Mouse (Mus musculus): ENCODE measurements around the gene Bend6. TPM values are rescaled to one million over a fixed set of nuclear protein-coding genes. Genes with fewer than 3 reads are reported as not detected.

Bend6 gene
- 0.08 TPM in 1 of 2 replicates, not detected in the other for total RNA-seq (2012; rRNA removed)
- polyA plus RNA-seq (2012; ENCODE audit: insufficient read depth in 1 of 2, insufficient read length in 2 of 2, low read depth in 1 of 2, low replicate concordance in 2 of 2, missing spikeins in 1 of 2), result under 1 TPM in 1 of 2 experiments, not detected in 1; 0.04 TPM

DNA sequence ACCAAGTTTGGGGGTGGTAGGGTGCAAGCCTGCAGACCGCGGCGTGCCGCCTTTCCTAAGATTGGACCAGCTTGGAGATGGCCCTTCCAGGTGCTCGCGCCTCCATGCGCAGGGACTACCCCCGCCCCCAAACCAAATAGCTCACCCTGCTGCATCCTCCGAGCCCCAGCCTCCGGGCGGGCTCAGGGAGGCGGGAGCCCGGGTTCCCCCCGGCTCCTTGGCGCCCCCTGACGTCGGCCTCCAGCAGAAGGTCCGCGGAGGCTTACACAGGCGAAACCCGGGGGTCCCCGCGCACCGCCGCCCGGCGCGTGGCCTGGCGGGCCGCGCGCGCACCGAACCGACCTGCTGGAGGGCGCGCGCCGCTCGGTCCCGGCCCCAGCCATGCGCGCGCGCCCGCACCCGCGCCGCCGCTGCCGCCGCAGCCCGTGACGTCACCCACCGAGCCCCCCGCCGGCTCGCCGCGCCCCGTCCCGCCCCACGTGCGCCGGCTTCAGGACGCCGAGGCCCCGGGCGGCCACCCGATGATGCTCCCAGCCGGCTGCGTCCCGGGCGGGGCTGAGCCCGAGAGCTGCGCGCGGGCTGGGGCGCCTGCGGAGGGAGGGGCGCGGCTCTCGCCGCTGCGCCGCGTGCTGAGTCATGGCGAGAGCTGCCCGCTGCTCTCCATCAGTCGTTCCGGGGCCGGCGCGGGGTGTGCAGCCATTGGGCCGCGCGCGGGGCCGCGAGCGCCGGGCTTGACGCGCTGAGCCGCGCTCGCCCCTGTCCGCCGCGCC lies at the start of gene Bend6:
TSS of gene Bend6 (minus strand) at position 396 of the 770 bp plus-strand sequence.
- no peak for DNase-seq (ENCODE audit: low read depth, low spot score)
- no peak within 1 kb of the TSS for H3K27ac ChIP-seq (ENCODE audit: control insufficient read depth, low read depth, low read length)
- no peaks in the 10 kb centered on the region for H3K9me3 ChIP-seq (replicated peaks; ENCODE audit: insufficient read depth, low read length)
- no peaks in the 10 kb centered on the region for H3K36me3 ChIP-seq (ENCODE audit: control insufficient read depth in 1 of 2, insufficient read depth in 2 of 2, low read length in 2 of 2)
- H3K79me2 ChIP-seq (ENCODE audit: control insufficient read depth, insufficient read depth, low read length, poor library complexity), result no peaks in the 10 kb centered on the region
- no peak for TF ChIP-seq ZC3H11A (IDR thresholded peaks at IDR 0.05; ENCODE audit: low read depth, low read length)
- TF ChIP-seq USF1 (IDR thresholded peaks at IDR 0.05; ENCODE audit: low read depth, low read length), result no peak
- no peak for TF ChIP-seq EP300 (IDR thresholded peaks at IDR 0.05; ENCODE audit: low read depth in 1 of 2, low read length in 2 of 2)
- no peak for TF ChIP-seq ZKSCAN1 (IDR thresholded peaks at IDR 0.05; ENCODE audit: low read depth, low read length)
- H3K4me3 ChIP-seq (ENCODE audit: control insufficient read depth in 1 of 2, insufficient read depth in 1 of 2, low read depth in 2 of 2, low read length in 2 of 2), result no peak within 1 kb of the TSS
- no peaks in the 10 kb centered on the region for H3K27me3 ChIP-seq (ENCODE audit: control insufficient read depth in 1 of 2, insufficient read depth in 2 of 2, low read length in 2 of 2)
- H3K4me1 ChIP-seq (ENCODE audit: control insufficient read depth in 1 of 2, insufficient read depth in 2 of 2, low read length in 2 of 2), result no peaks in the 10 kb centered on the region
- H3K9ac ChIP-seq (ENCODE audit: control insufficient read depth, low read depth, low read length, poor library complexity, severe bottlenecking), result no peak within 1 kb of the TSS

DNA sequence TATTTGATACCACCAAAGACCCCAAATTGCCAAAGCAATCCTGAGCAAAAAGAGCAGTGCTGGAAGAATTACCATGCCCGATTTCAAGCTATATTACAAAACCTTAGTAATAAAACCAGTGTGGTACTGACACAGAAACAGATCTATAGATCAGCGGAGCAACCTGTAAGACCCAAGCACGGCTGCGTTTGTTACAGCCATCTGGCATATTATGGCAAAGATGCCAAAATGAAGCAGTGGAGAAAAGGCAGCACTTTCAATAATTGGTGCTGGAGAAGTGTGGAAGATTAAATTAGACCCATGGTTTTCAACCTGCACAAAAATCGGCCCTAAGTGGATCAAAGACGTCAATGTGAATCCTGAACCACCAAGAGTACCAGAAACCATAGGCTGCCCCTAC lies 48.0 kb upstream of the Bend6 start:
- Histone ChIP-seq H3K27ac (ENCODE audit: control insufficient read depth, low read depth, low read length) (no peak overlapping the region), H3K9ac (ENCODE audit: control insufficient read depth, low read depth, low read length, poor library complexity, severe bottlenecking) (no peak overlapping the region), H3K79me2 (ENCODE audit: control insufficient read depth, insufficient read depth, low read length, poor library complexity) (no peaks in the 10 kb centered on the region), H3K4me1 (ENCODE audit: control insufficient read depth in 1 of 2, insufficient read depth in 2 of 2, low read length in 2 of 2) (no peaks in the 10 kb centered on the region), H3K4me3 (ENCODE audit: control insufficient read depth in 1 of 2, insufficient read depth in 1 of 2, low read depth in 2 of 2, low read length in 2 of 2) (no peak overlapping the region), H3K36me3 (ENCODE audit: control insufficient read depth in 1 of 2, insufficient read depth in 2 of 2, low read length in 2 of 2) (no peaks in the 10 kb centered on the region), H3K9me3 (replicated peaks; ENCODE audit: insufficient read depth, low read length) (no peaks in the 10 kb centered on the region), H3K27me3 (ENCODE audit: control insufficient read depth in 1 of 2, insufficient read depth in 2 of 2, low read length in 2 of 2) (no peaks in the 10 kb centered on the region)
- TF ChIP-seq MXI1 (IDR thresholded peaks at IDR 0.05; ENCODE audit: low read depth, low read length), result no peak
- no peak for TF ChIP-seq MAZ (IDR thresholded peaks at IDR 0.05; ENCODE audit: low read depth, low read length)
- TF ChIP-seq NELFE (IDR thresholded peaks at IDR 0.05; ENCODE audit: low read depth, low read length), result no peak
- no peak for TF ChIP-seq MAX (IDR thresholded peaks at IDR 0.05; ENCODE audit: low read length)
- TF ChIP-seq SMC3 (IDR thresholded peaks at IDR 0.05; ENCODE audit: low read depth, low read length), result no peak
- no peak for TF ChIP-seq E2F4 (IDR thresholded peaks at IDR 0.05; ENCODE audit: borderline replicate concordance, low read depth, low read length)
- no peak for TF ChIP-seq CHD1 (IDR thresholded peaks at IDR 0.05; ENCODE audit: low read depth, low read length)
- no peak for TF ChIP-seq POLR2AphosphoS2 (IDR thresholded peaks at IDR 0.05; ENCODE audit: low read length)
- no peak for TF ChIP-seq TBP (IDR thresholded peaks at IDR 0.05; ENCODE audit: low read depth, low read length)
- TF ChIP-seq RAD21 (IDR thresholded peaks at IDR 0.05; ENCODE audit: low read depth, low read length), result no peak
- TF ChIP-seq POLR2A (IDR thresholded peaks at IDR 0.05; ENCODE audit: control insufficient read depth in 1 of 2, insufficient read depth in 1 of 2, low read depth in 1 of 2, low read length in 2 of 2, poor library complexity in 1 of 2), result no peak
- TF ChIP-seq BHLHE40 (IDR thresholded peaks at IDR 0.05; ENCODE audit: borderline replicate concordance, low read depth, low read length), result no peak
- no peak for TF ChIP-seq JUND (IDR thresholded peaks at IDR 0.05; ENCODE audit: low read depth, low read length)
- no peak for TF ChIP-seq MYC (IDR thresholded peaks at IDR 0.05; ENCODE audit: low read depth, low read length)
- no peak for TF ChIP-seq ELF1 (IDR thresholded peaks at IDR 0.05; ENCODE audit: low read depth, low read length)
- no peak for TF ChIP-seq EP300 (IDR thresholded peaks at IDR 0.05; ENCODE audit: low read depth in 1 of 2, low read length in 2 of 2)
- TF ChIP-seq POLR2AphosphoS5 (IDR thresholded peaks at IDR 0.05; ENCODE audit: borderline replicate concordance, low read depth, low read length), result no peak
- TF ChIP-seq GATA1 (IDR thresholded peaks at IDR 0.05; ENCODE audit: low read depth, low read length), result no peak
- TF ChIP-seq HCFC1 (IDR thresholded peaks at IDR 0.05; ENCODE audit: low read depth, low read length), result no peak
- no peak for DNase-seq (ENCODE audit: low read depth, low spot score)

All from MEL (cell line).